10 mouse cellular contexts compared by ENCODE assay signal in genomic region chr3:87973593-87974380, GRCm38 (mm10). TPM values are rescaled to one million over a fixed set of nuclear protein-coding genes. Genes with fewer than 3 reads are reported as not detected.
DNase-seq lines count a peak whose midpoint lies in the region; ATAC-seq lines count a peak whose summit lies in the region.
"Had no signal": no experiment of that assay in that cellular context is flagged by ENCODE, and none has a peak within 500 bp of the region (broad histone marks: within the 10 kb centered on the region; RNA-seq: fewer than 3 reads in every experiment).

No protein-coding gene starts in this region.

- WGBS in heart, embryonic 13.5 days, result 42% methylated on average over 14 of the region's 14 CpGs
- WGBS in embryonic facial prominence, embryonic 12.5 days, result 26% methylated on average over 14 of the region's 14 CpGs
- WGBS in hindbrain, embryonic 15.5 days, result 17% methylated on average over 14 of the region's 14 CpGs
- WGBS in midbrain, embryonic 16.5 days, result 18% methylated on average over 14 of the region's 14 CpGs

- H3K4me2 ChIP-seq in heart, embryonic 13.5 days, result peak overlapping the region; percentile 93
- peak overlapping the region; percentile 96 for H3K4me2 ChIP-seq in embryonic facial prominence, embryonic 12.5 days (replicated peaks)
- H3K4me2 ChIP-seq in hindbrain, embryonic 15.5 days, result peak overlapping the region; percentile 88
- peak overlapping the region; percentile 93 for H3K4me2 ChIP-seq in midbrain, embryonic 16.5 days (ENCODE audit: low read length)

- DNase-seq in heart, adult 8-10 months (ENCODE audit: low spot score), result no peak
- no peak for DNase-seq in spleen, adult 12 weeks (ENCODE audit: low spot score)
- no peak for DNase-seq in urinary bladder, adult 18-20 months (ENCODE audit: low spot score in 2 of 2)
- no peak for DNase-seq in retina, postnatal 1 day

- peaks cover 30% of the 10 kb centered on the region for H3K36me3 ChIP-seq in heart, embryonic 13.5 days
- H3K36me3 ChIP-seq in embryonic facial prominence, embryonic 12.5 days, result 0 out of 2 replicates have a peak, but pooled peaks cover 6% of the 10 kb centered on the region
- H3K36me3 ChIP-seq in hindbrain, embryonic 15.5 days, result no peaks in the 10 kb centered on the region
- H3K36me3 ChIP-seq in midbrain, embryonic 16.5 days (ENCODE audit: control insufficient read depth, insufficient read depth, low read length), result no peaks in the 10 kb centered on the region

- peaks cover 23% of the 10 kb centered on the region; the same call in 1 of the 2 replicates for H3K27me3 ChIP-seq in heart, embryonic 13.5 days (replicated peaks)
- peaks cover 16% of the 10 kb centered on the region; the same call in 1 of the 2 replicates for H3K27me3 ChIP-seq in embryonic facial prominence, embryonic 12.5 days
- no peaks in the 10 kb centered on the region for H3K27me3 ChIP-seq in hindbrain, embryonic 15.5 days
- H3K27me3 ChIP-seq in midbrain, embryonic 16.5 days (ENCODE audit: control insufficient read depth, insufficient read depth, low read depth, low read length), result peaks cover 3% of the 10 kb centered on the region; the same call in 1 of the 2 replicates

- peak overlapping the region; percentile 37; the same call in 1 of the 2 replicates for H3K27ac ChIP-seq in heart, embryonic 13.5 days (replicated peaks)
- peak overlapping the region; percentile 24; the same call in 1 of the 2 replicates for H3K27ac ChIP-seq in embryonic facial prominence, embryonic 12.5 days
- peak overlapping the region; percentile 75 for H3K27ac ChIP-seq in hindbrain, embryonic 15.5 days (replicated peaks)
- peak overlapping the region; percentile 35 for H3K27ac ChIP-seq in midbrain, embryonic 16.5 days (ENCODE audit: low read length)

- H3K9ac ChIP-seq in heart, embryonic 13.5 days, result peak overlapping the region; percentile 91
- 0 out of 2 replicates have a peak overlapping the region, but pooled peaks have one; percentile 71 for H3K9ac ChIP-seq in embryonic facial prominence, embryonic 12.5 days
- H3K9ac ChIP-seq in hindbrain, embryonic 15.5 days, result no peak overlapping the region
- H3K9ac ChIP-seq in midbrain, embryonic 16.5 days (ENCODE audit: low read depth, low read length), result peak overlapping the region; percentile 46

- peaks cover 47% of the 10 kb centered on the region for H3K4me1 ChIP-seq in heart, embryonic 13.5 days
- H3K4me1 ChIP-seq in embryonic facial prominence, embryonic 12.5 days, result peaks cover 47% of the 10 kb centered on the region
- peaks cover 48% of the 10 kb centered on the region for H3K4me1 ChIP-seq in hindbrain, embryonic 15.5 days (replicated peaks)
- H3K4me1 ChIP-seq in midbrain, embryonic 16.5 days (ENCODE audit: control insufficient read depth, insufficient read depth, low read length), result peaks cover 9% of the 10 kb centered on the region

- peak overlapping the region; percentile 67 for H3K4me3 ChIP-seq in heart, embryonic 13.5 days
- peak overlapping the region; percentile 53 for H3K4me3 ChIP-seq in embryonic facial prominence, embryonic 12.5 days
- H3K4me3 ChIP-seq in hindbrain, embryonic 15.5 days, result peak overlapping the region; percentile 57
- peak overlapping the region; percentile 58 for H3K4me3 ChIP-seq in midbrain, embryonic 16.5 days (ENCODE audit: low read depth, low read length)

- ATAC-seq in heart, embryonic 13.5 days (ENCODE audit: extremely low read depth, insufficient number of reproducible peaks, low FRiP score, low TSS enrichment), result no peak
- ATAC-seq in embryonic facial prominence, embryonic 12.5 days (ENCODE audit: insufficient number of reproducible peaks, insufficient read depth, low FRiP score, low TSS enrichment), result no peak
- ATAC-seq in hindbrain, embryonic 15.5 days (ENCODE audit: low FRiP score, low read depth), result no peak
- ATAC-seq in midbrain, embryonic 16.5 days, result no peak

- no peaks in the 10 kb centered on the region for H3K9me3 ChIP-seq in heart, embryonic 13.5 days
- H3K9me3 ChIP-seq in embryonic facial prominence, embryonic 12.5 days, result no peaks in the 10 kb centered on the region
- no peaks in the 10 kb centered on the region for H3K9me3 ChIP-seq in hindbrain, embryonic 15.5 days
- H3K9me3 ChIP-seq in midbrain, embryonic 16.5 days (replicated peaks; ENCODE audit: control insufficient read depth, low read length, poor library complexity, severe bottlenecking), result no peaks in the 10 kb centered on the region

RNA-seq across cellular contexts. Expression of gene Nes, which starts 2.9 kb away (rescaled TPM):
- 18.7 and 18.9 TPM in 2 replicates for polyA plus RNA-seq in heart, embryonic 13.5 days (2015; fragmentation: Nextera tagmentation; extraction: Ambion mirVana)
- 10 to 100 TPM; 10.1 to 25.1 (median 18.9) TPM for total RNA-seq in heart, adult 8-10 months (2022)
- polyA plus RNA-seq in embryonic facial prominence, embryonic 12.5 days (2016; fragmentation: Nextera tagmentation; extraction: Ambion mirVana), result 40.0 and 42.0 TPM in 2 replicates
- polyA plus RNA-seq in hindbrain, embryonic 15.5 days (2015; fragmentation: Nextera tagmentation; extraction: Ambion mirVana), result 31.8 and 42.1 TPM in 2 replicates
- 14.1 and 21.8 TPM in 2 replicates for polyA plus RNA-seq in midbrain, embryonic 16.5 days (2015; fragmentation: Nextera tagmentation; extraction: Ambion mirVana)

RNA-seq across cellular contexts. Expression of gene Crabp2, which starts 25.3 kb away (rescaled TPM):
- 6.2 and 8.4 TPM in 2 replicates for polyA plus RNA-seq in heart, embryonic 13.5 days (2015; fragmentation: Nextera tagmentation; extraction: Ambion mirVana)
- not detected for total RNA-seq in heart, adult 8-10 months (2022)
- 467 and 481 TPM in 2 replicates for polyA plus RNA-seq in embryonic facial prominence, embryonic 12.5 days (2016; fragmentation: Nextera tagmentation; extraction: Ambion mirVana)
- polyA plus RNA-seq in hindbrain, embryonic 15.5 days (2015; fragmentation: Nextera tagmentation; extraction: Ambion mirVana), result 50.7 and 74.7 TPM in 2 replicates
- 42.5 and 44.4 TPM in 2 replicates for polyA plus RNA-seq in midbrain, embryonic 16.5 days (2015; fragmentation: Nextera tagmentation; extraction: Ambion mirVana)
- polyA plus RNA-seq: large intestine, adult 2 months had no signal

RNA-seq across cellular contexts. Expression of gene Bcan, which starts 26.2 kb away (rescaled TPM):
- 0.07 TPM in 1 of 2 replicates, not detected in the other for polyA plus RNA-seq in heart, embryonic 13.5 days (2015; fragmentation: Nextera tagmentation; extraction: Ambion mirVana)
- total RNA-seq in heart, adult 8-10 months (2022), result under 1 TPM in 3 of 4 experiments, not detected in 1; 0.09 to 0.69 (median 0.27) TPM
- 0.15 and 0.39 TPM in 2 replicates for polyA plus RNA-seq in embryonic facial prominence, embryonic 12.5 days (2016; fragmentation: Nextera tagmentation; extraction: Ambion mirVana)
- 107 and 112 TPM in 2 replicates for polyA plus RNA-seq in hindbrain, embryonic 15.5 days (2015; fragmentation: Nextera tagmentation; extraction: Ambion mirVana)
- polyA plus RNA-seq in midbrain, embryonic 16.5 days (2015; fragmentation: Nextera tagmentation; extraction: Ambion mirVana), result 51.5 and 96.9 TPM in 2 replicates
- total RNA-seq: common myeloid progenitor, adult 5-6 weeks had no signal

RNA-seq across cellular contexts. Expression of gene Rrnad1, which starts 43.3 kb away (rescaled TPM):
- polyA plus RNA-seq in heart, embryonic 13.5 days (2015; fragmentation: Nextera tagmentation; extraction: Ambion mirVana), result 13.4 and 16.0 TPM in 2 replicates
- 1 to 10 TPM; 4.6 to 6.7 (median 5.3) TPM for total RNA-seq in heart, adult 8-10 months (2022)
- polyA plus RNA-seq in embryonic facial prominence, embryonic 12.5 days (2016; fragmentation: Nextera tagmentation; extraction: Ambion mirVana), result 23.2 and 23.8 TPM in 2 replicates
- polyA plus RNA-seq in hindbrain, embryonic 15.5 days (2015; fragmentation: Nextera tagmentation; extraction: Ambion mirVana), result 20.1 and 20.3 TPM in 2 replicates
- polyA plus RNA-seq in midbrain, embryonic 16.5 days (2015; fragmentation: Nextera tagmentation; extraction: Ambion mirVana), result 20.5 and 23.2 TPM in 2 replicates

RNA-seq across cellular contexts. Expression of gene Isg20l2, which starts 43.7 kb away (rescaled TPM):
- polyA plus RNA-seq in heart, embryonic 13.5 days (2015; fragmentation: Nextera tagmentation; extraction: Ambion mirVana), result 28.9 and 30.1 TPM in 2 replicates
- total RNA-seq in heart, adult 8-10 months (2022), result 1 to 10 TPM; 9.0 to 9.8 (median 9.7) TPM
- polyA plus RNA-seq in embryonic facial prominence, embryonic 12.5 days (2016; fragmentation: Nextera tagmentation; extraction: Ambion mirVana), result 75.4 and 80.1 TPM in 2 replicates
- polyA plus RNA-seq in hindbrain, embryonic 15.5 days (2015; fragmentation: Nextera tagmentation; extraction: Ambion mirVana), result 30.7 and 33.3 TPM in 2 replicates
- polyA plus RNA-seq in midbrain, embryonic 16.5 days (2015; fragmentation: Nextera tagmentation; extraction: Ambion mirVana), result 24.9 and 28.6 TPM in 2 replicates

Comparison
In these comparisons a context has a peak if more than half of its experiments do, and no peak if none do; other contexts are left out.
1. H3K27ac ChIP-seq: peak in every context shown above with its lines; median percentile 75 in hindbrain, embryonic 15.5 days; 37 in heart, embryonic 13.5 days; 35 in midbrain, embryonic 16.5 days; 24 in embryonic facial prominence, embryonic 12.5 days.
2. RNA of gene Bcan, which starts 26.2 kb away (polyA plus RNA-seq): 107 to 112 TPM in hindbrain, embryonic 15.5 days and 51.5 to 96.9 TPM in midbrain, embryonic 16.5 days; 0.15 to 0.39 TPM in embryonic facial prominence, embryonic 12.5 days and 0.07 TPM in heart, embryonic 13.5 days; every median in the first group is over 10 times any median in the second.
3. Peak in every context shown above with its lines, with median percentiles within 50 percentile points of each other: H3K4me2 ChIP-seq and H3K4me3 ChIP-seq.